Mouse (Mus musculus): ENCODE measurements around the gene Pard3. TPM values are rescaled to one million over a fixed set of nuclear protein-coding genes. Genes with fewer than 3 reads are reported as not detected.

Gene Pard3
- polyA plus RNA-seq, 1 experiment, result 13.2 TPM

DNA sequence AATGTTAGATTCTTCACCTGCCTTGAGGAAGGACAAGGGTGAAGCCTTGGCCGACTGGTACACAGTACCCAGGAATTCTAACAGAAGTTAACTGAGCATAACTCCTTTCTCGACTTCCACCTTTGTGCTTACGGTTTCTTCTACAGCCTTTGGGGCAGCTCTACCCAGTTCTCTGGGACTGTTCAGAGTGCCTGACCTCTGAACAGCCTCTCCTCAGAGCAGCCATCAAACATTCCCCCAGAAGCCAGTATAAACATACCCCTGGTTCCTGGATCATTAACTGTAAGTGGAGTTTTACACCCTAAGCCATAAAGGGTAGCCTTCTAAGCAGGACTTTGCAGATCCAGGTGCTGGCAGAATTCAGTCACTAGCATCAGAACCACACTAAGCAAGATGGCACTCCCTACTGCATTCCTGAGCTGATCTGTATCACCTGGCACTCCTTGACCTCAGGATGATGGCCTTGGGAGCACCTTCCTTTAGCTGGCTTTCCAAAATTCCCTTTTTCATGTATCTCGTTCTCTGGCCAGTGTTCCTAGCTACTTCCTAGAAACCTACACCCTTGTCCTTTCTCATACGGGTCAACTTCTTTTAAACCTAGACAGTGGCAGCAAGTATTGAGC lies 374.0 kb downstream of the Pard3 start:
- DNase-seq, result no peak
- 94% methylated on average over 5 of the region's 5 CpGs for WGBS
- Histone ChIP-seq H3K27ac (ENCODE audit: insufficient read depth, low read length) (no peak overlapping the region), H3K27me3 (ENCODE audit: control insufficient read depth, insufficient read depth, low read length) (no peaks in the 10 kb centered on the region), H3K4me1 (ENCODE audit: control insufficient read depth, insufficient read depth, low read length) (peaks cover 9% of the 10 kb centered on the region; the same call in 1 of the 2 replicates), H3K4me3 (replicated peaks; ENCODE audit: insufficient read depth, low read depth, low read length) (no peak overlapping the region)
- no peak for TF ChIP-seq POLR2A (IDR thresholded peaks at IDR 0.05; ENCODE audit: borderline replicate concordance, insufficient read depth, low read length)
- TF ChIP-seq CTCF (IDR thresholded peaks at IDR 0.05; ENCODE audit: borderline replicate concordance, insufficient read depth, low read depth, low read length), result no peak

DNA sequence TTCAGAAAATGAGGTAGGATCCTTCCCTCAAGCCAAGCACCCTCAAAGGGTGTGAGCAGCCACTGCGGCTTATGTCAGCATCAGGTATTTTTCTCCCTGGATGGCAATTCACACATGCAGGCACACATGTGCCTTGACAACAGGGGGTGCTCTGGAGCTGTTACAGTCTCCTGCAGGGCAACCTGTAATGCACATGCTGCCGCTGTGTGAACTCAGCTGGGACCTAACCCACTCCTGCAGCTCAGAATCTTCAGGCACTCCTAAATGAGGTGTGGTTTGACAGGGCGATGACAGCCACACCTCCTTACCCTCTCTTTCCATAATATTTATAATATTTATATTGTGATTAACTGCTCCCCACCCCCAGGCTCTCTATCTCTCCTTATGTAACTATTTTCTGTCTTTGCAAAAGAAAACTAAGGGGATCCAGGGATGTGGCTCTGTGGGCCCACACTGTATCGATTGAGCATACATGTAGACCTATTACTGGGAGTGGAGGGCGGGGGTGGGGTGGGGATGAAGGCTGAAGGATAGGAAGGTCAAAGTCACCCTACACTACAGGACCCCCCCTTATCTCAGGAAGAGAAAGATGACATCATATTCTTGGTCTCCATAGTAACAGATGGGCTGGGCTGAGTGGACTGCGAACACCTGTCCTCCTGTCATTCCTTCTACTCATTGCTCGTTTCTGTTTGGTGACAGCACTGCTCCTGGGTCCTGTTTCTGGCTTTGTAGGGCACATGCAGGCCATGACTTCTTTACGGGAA lies 375.1 kb downstream of the Pard3 start:
- Histone ChIP-seq H3K27me3 (ENCODE audit: control insufficient read depth, insufficient read depth, low read length) (no peaks in the 10 kb centered on the region), H3K27ac (ENCODE audit: insufficient read depth, low read length) (no peak overlapping the region), H3K4me1 (ENCODE audit: control insufficient read depth, insufficient read depth, low read length) (peaks cover 9% of the 10 kb centered on the region; the same call in 1 of the 2 replicates), H3K4me3 (replicated peaks; ENCODE audit: insufficient read depth, low read depth, low read length) (no peak overlapping the region)
- DNase-seq, result no peak
- 74% methylated on average over 8 of the region's 8 CpGs for WGBS
- TF ChIP-seq POLR2A (IDR thresholded peaks at IDR 0.05; ENCODE audit: borderline replicate concordance, insufficient read depth, low read length) (no peak), CTCF (IDR thresholded peaks at IDR 0.05; ENCODE audit: borderline replicate concordance, insufficient read depth, low read depth, low read length) (no peak)

DNA sequence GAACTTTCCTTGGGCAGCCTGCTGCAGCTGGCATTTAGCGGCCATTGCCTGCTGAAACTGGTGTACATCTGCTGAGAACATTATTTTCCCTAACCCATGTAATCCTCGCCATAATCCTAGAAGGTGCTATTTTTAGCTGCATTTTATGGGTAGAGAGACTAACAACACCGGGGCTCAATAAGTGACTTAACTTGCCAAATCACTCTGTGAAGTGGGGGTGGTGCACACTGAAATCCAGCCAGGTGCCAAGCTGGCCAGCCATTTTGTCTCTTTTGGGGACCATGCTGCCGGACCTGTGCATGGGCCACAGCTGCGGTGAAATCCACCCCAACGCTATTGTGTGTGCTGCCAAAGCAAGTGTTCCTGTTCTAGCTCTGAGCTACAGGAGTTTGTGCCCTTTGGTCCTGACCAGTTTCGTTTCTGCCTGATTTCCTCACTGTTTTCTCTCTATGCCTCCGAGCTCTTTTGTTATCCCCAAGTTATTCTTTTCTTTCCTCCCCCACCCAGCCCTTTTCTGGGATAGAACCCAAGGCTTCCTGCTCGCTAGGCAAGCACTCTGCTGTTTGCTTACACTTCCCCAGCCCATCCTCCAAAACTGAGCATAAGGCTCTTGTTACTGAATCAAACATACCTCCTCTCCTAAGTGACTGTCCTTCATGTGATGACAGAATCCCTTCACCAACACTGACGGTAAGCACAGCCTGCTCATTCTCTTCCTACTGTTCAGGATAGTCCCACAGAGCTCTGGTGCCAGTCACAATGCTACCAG lies 375.9 kb downstream of the Pard3 start:
- TF ChIP-seq POLR2A (IDR thresholded peaks at IDR 0.05; ENCODE audit: borderline replicate concordance, insufficient read depth, low read length) (no peak), CTCF (IDR thresholded peaks at IDR 0.05; ENCODE audit: borderline replicate concordance, insufficient read depth, low read depth, low read length) (no peak)
- WGBS, result 22% methylated on average over 10 of the region's 10 CpGs

DNA sequence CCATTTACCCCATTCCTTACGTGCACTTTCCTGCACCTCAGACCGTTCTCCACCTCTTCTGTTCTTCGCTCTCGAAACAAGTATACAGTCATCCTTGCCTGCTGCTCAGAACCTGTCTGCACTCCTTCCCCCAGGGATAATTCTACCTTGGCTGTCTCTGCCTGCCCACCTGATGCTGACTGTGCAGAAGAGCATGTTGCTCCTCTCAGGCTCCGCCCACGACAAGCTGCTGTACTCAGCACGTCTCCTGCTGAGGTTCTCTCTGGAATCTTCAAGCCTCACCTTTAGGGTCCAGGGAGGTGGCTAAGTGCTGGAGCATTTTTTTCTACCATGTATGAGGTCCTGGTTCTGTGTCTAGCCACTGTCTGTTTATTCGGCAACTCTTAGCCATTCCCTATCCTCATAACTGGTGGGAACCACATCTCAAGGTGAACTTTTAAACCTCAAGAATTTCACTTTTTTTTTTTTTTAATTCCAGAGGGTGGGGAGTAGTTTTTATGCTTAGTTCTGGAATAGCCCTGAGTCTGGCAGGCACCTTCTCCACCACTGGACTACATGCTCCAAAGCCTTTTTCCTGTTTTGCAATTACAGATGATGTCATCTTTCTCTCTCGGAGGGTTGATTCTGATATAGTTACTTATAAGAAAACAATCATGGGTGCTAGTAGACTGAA lies 376.6 kb downstream of the Pard3 start:
- no peak for DNase-seq
- WGBS, result 74% methylated on average over 9 of the region's 9 CpGs
- Histone ChIP-seq H3K27ac (ENCODE audit: insufficient read depth, low read length) (no peak overlapping the region), H3K4me1 (ENCODE audit: control insufficient read depth, insufficient read depth, low read length) (peaks cover 9% of the 10 kb centered on the region; the same call in 1 of the 2 replicates), H3K4me3 (replicated peaks; ENCODE audit: insufficient read depth, low read depth, low read length) (no peak overlapping the region), H3K27me3 (ENCODE audit: control insufficient read depth, insufficient read depth, low read length) (no peaks in the 10 kb centered on the region)
- no peak for TF ChIP-seq POLR2A (IDR thresholded peaks at IDR 0.05; ENCODE audit: borderline replicate concordance, insufficient read depth, low read length)
- TF ChIP-seq CTCF (IDR thresholded peaks at IDR 0.05; ENCODE audit: borderline replicate concordance, insufficient read depth, low read depth, low read length), result no peak

More for the DNA sequence above, 375.9 kb downstream of the Pard3 start:
- Histone ChIP-seq H3K4me3 (replicated peaks; ENCODE audit: insufficient read depth, low read depth, low read length) (no peak overlapping the region), H3K4me1 (ENCODE audit: control insufficient read depth, insufficient read depth, low read length) (peaks cover 9% of the 10 kb centered on the region; the same call in 1 of the 2 replicates), H3K27ac (ENCODE audit: insufficient read depth, low read length) (no peak overlapping the region), H3K27me3 (ENCODE audit: control insufficient read depth, insufficient read depth, low read length) (no peaks in the 10 kb centered on the region)
- no peak for DNase-seq

DNA sequence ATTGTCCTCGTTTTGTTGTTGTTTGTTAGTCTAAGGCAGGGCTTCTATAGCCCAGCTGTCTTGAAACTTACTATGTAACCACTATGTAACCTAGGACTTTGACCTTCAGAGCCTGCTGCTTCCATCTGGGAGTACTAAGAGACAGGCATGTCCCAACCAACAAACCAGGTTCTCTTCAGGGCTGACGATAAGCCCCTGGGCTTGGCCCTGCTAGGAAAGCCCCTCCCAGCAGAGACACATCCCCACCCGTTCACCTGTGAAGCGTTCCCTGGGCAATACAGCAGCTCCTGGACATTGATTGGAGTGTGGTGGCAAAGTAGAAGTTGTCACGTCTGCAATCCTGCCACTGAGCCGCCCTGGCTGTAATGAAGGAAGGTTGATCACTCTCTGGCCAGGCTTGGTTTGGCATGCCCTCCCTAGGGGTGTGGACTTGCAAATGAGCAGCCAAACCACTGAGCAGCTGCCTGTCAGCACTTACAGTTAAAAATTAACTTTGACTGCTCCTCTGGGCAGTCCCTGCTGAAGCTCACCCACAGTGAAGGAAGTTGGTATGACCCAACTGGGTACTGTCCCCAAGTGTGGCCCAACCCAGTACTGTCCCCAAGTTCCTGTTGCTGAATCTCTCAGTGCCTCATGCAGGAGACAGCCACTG lies 377.3 kb downstream of the Pard3 start:
- TF ChIP-seq POLR2A (IDR thresholded peaks at IDR 0.05; ENCODE audit: borderline replicate concordance, insufficient read depth, low read length) (no peak), CTCF (IDR thresholded peaks at IDR 0.05; ENCODE audit: borderline replicate concordance, insufficient read depth, low read depth, low read length) (no peak)
- Histone ChIP-seq H3K27ac (ENCODE audit: insufficient read depth, low read length) (no peak overlapping the region), H3K4me1 (ENCODE audit: control insufficient read depth, insufficient read depth, low read length) (peaks cover 9% of the 10 kb centered on the region; the same call in 1 of the 2 replicates), H3K27me3 (ENCODE audit: control insufficient read depth, insufficient read depth, low read length) (no peaks in the 10 kb centered on the region), H3K4me3 (replicated peaks; ENCODE audit: insufficient read depth, low read depth, low read length) (no peak overlapping the region)
- no peak for DNase-seq
- 79% methylated on average over 6 of the region's 6 CpGs for WGBS

DNA sequence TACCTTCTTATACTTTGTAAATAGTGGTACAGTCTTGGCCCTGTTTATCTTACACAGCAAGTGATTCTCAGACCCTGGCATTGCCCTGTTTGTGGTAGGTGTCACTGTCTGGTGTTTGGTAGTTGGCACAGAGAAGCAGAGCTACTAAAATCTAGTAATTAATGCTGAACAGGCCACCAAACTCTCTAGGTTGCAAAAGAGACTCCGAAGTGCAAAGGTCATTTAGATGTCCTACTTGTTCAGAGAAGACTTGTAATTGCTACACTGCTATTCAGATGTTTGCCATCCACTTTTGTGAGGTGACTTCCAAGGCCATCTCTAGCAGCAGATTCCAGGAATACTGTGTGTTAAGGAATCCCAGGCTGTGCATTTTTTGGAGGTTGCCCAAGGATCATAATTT lies 383.7 kb downstream of the Pard3 start:
- Histone ChIP-seq H3K4me3 (replicated peaks; ENCODE audit: insufficient read depth, low read depth, low read length) (no peak overlapping the region), H3K4me1 (ENCODE audit: control insufficient read depth, insufficient read depth, low read length) (no peaks in the 10 kb centered on the region), H3K27ac (ENCODE audit: insufficient read depth, low read length) (no peak overlapping the region), H3K27me3 (ENCODE audit: control insufficient read depth, insufficient read depth, low read length) (no peaks in the 10 kb centered on the region)
- TF ChIP-seq POLR2A (IDR thresholded peaks at IDR 0.05; ENCODE audit: borderline replicate concordance, insufficient read depth, low read length), result no peak
- TF ChIP-seq CTCF (IDR thresholded peaks at IDR 0.05; ENCODE audit: borderline replicate concordance, insufficient read depth, low read depth, low read length), result no peak
- WGBS, result 96% methylated on average over 1 of the region's 1 CpGs
- no peak for DNase-seq

Measured in cerebellum, adult 2 months (tissue).